Mouse (Mus musculus): ENCODE measurements around the gene Cracr2a. TPM values are rescaled to one million over a fixed set of nuclear protein-coding genes. Genes with fewer than 3 reads are reported as not detected.
A peak's percentile ranks its signal among the peaks of the same experiment; 100 is the strongest.
"Not testable (repeated sequence)": the region's sequence is repeated elsewhere in the genome, so short reads cannot be mapped to it uniquely, and the experiment has no call there.

Cracr2a gene
- 1.8 TPM in 2 replicates for polyA plus RNA-seq (2014; fragmentation: Nextera tagmentation; extraction: Ambion mirVana)

GRCm38 (mm10) chr6:127561231-127562020, at the start of gene Cracr2a:
Gene Cracr2a (plus strand): TSS chr6:127561338.
- Histone ChIP-seq H3K4me1 (replicated peaks; ENCODE audit: control insufficient read depth, insufficient read depth, low read length) (peaks cover 4% of the 10 kb centered on the region; the same call in 1 of the 2 replicates), H3K27ac (ENCODE audit: low read depth, low read length) (no peak within 1 kb of the TSS), H3K9me3 (ENCODE audit: control insufficient read depth, low read length) (no peaks in the 10 kb centered on the region), H3K9ac (ENCODE audit: low read depth, low read length) (peak within 1 kb of the TSS; percentile 71), H3K4me3 (ENCODE audit: low read depth, low read length) (peak within 1 kb of the TSS; percentile 63), H3K27me3 (replicated peaks; ENCODE audit: control insufficient read depth, insufficient read depth, low read length) (no peaks in the 10 kb centered on the region), H3K36me3 (ENCODE audit: control insufficient read depth, insufficient read depth, low read length) (no peaks in the 10 kb centered on the region), H3K4me2 (peak within 1 kb of the TSS; percentile 81)
- ATAC-seq (replicated peaks; ENCODE audit: low FRiP score) (peak; percentile 96), DNase-seq (ENCODE audit: low spot score) (peak; percentile 82)
- under 1% methylated on average over 22 of the region's 22 CpGs for WGBS

- H3K9me3 ChIP-seq (ENCODE audit: control insufficient read depth, low read length); ATAC-seq (replicated peaks; ENCODE audit: low FRiP score); H3K27ac ChIP-seq (ENCODE audit: low read depth, low read length); H3K4me3 ChIP-seq (ENCODE audit: low read depth, low read length); H3K4me2 ChIP-seq; H3K36me3 ChIP-seq (ENCODE audit: control insufficient read depth, insufficient read depth, low read length); DNase-seq (ENCODE audit: low spot score); H3K4me1 ChIP-seq (replicated peaks; ENCODE audit: control insufficient read depth, insufficient read depth, low read length); H3K27me3 ChIP-seq (replicated peaks; ENCODE audit: control insufficient read depth, insufficient read depth, low read length); H3K9ac ChIP-seq (ENCODE audit: low read depth, low read length): not testable (repeated sequence)
- 86% methylated on average over 6 of the region's 12 CpGs for whole genome bisulfite sequencing
Measured at GRCm38 (mm10) chr6:127513776-127514175, 47.4 kb upstream of the Cracr2a start.

DNA sequence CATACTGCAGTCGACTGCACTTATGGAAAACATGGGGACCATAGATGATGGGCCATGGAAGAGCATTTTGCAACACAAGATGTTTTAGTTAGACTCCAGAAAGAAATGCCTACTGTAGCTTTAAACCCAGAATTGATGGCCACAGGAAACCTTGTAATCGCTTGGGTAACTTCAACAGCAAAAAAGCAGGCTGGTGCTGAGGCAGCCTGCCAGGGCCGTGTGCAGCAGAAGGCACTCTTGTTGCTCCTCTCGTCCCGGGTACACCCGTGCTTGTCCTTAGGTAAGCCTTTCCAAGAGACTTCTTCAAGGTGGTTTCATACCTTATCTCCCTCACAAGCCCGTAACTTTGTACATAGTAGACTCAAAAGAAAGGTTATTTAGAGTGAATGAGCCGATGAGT, 40.0 kb upstream of the Cracr2a start:
- Histone ChIP-seq H3K36me3 (ENCODE audit: control insufficient read depth, insufficient read depth, low read length) (no peaks in the 10 kb centered on the region), H3K9me3 (ENCODE audit: control insufficient read depth, low read length) (no peaks in the 10 kb centered on the region), H3K4me3 (ENCODE audit: low read depth, low read length) (no peak overlapping the region), H3K27ac (ENCODE audit: low read depth, low read length) (no peak overlapping the region), H3K4me1 (replicated peaks; ENCODE audit: control insufficient read depth, insufficient read depth, low read length) (0 out of 2 replicates have a peak, but pooled peaks cover 2% of the 10 kb centered on the region), H3K27me3 (replicated peaks; ENCODE audit: control insufficient read depth, insufficient read depth, low read length) (no peaks in the 10 kb centered on the region), H3K4me2 (no peak overlapping the region), H3K9ac (ENCODE audit: low read depth, low read length) (no peak overlapping the region)
- no peak for ATAC-seq (replicated peaks; ENCODE audit: low FRiP score)
- 71% methylated on average over 8 of the region's 8 CpGs for WGBS
- no peak for DNase-seq (ENCODE audit: low spot score)

DNA sequence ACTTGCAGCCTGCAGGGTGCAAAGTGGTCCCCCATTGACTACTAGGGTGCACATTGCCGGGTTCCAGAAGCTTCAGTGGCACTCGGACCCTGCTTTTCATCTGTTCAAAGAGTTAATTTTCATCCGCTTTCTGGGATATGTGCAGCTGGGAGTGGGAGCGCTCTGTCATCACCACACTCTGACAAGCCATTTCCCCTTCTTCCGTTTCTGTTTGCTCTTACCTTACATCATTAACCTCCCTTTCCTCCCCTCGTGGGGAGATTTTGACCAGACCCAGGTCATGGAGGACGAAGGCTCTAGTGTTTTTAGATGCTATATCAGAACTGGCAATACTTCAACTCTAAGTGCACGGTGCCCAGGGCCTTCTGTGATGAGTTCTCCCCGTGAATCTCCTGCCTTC, 38.8 kb upstream of the Cracr2a start:
- 26% methylated on average over 9 of the region's 9 CpGs for WGBS
- ATAC-seq (replicated peaks; ENCODE audit: low FRiP score) (no peak), DNase-seq (ENCODE audit: low spot score) (no peak)
- no peaks in the 10 kb centered on the region for H3K27me3 ChIP-seq (replicated peaks; ENCODE audit: control insufficient read depth, insufficient read depth, low read length)
- H3K4me1 ChIP-seq (replicated peaks; ENCODE audit: control insufficient read depth, insufficient read depth, low read length), result 0 out of 2 replicates have a peak, but pooled peaks cover 2% of the 10 kb centered on the region
- no peaks in the 10 kb centered on the region for H3K36me3 ChIP-seq (ENCODE audit: control insufficient read depth, insufficient read depth, low read length)
- H3K4me2 ChIP-seq, result no peak overlapping the region
- no peak overlapping the region for H3K4me3 ChIP-seq (ENCODE audit: low read depth, low read length)
- H3K27ac ChIP-seq (ENCODE audit: low read depth, low read length), result no peak overlapping the region
- no peaks in the 10 kb centered on the region for H3K9me3 ChIP-seq (ENCODE audit: control insufficient read depth, low read length)
- no peak overlapping the region for H3K9ac ChIP-seq (ENCODE audit: low read depth, low read length)

DNA sequence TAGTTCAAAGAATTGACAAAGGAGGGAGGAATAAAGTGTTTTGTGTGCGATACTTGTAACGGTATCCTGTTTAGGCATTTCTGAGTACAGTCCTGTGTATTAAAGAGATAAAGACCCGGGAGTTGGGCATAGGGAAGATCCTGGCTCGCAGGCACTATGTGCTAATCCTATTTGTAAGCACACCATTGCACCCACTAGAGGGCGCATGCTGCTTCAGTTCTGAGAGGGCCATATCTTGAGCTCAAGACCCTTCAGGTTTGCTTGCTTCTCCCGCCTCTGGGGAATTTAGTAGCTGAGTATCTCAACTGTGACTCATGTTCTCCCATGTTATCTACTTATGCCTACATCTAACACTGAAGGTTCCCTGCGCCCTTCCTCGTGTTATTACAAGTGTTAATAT, 36.7 kb upstream of the Cracr2a start:
- DNase-seq (ENCODE audit: low spot score) (peak; percentile 51), ATAC-seq (replicated peaks; ENCODE audit: low FRiP score) (peak; percentile 62)
- WGBS, result 22% methylated on average over 8 of the region's 8 CpGs

DNA sequence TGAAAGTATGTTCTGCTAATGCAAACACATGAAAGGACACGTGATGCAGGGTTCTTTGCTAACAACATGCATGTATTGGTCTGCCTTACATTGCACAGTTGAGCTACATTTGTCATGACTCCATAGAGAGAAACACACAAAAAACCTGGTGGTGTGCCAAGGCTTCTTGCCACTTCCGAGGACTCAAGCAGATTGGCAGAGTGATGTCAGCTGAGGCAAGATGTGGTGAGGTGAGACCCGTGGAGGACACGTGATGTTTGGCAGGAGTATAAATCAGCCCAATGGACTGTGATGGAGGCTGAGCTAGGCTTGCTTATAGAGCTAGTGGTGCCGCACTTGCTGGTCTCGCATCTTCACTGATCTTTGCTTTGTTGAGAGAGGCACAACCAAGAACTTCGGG, 32.5 kb upstream of the Cracr2a start:
- WGBS, result 76% methylated on average over 7 of the region's 7 CpGs
- H3K27ac ChIP-seq (ENCODE audit: low read depth, low read length), result no peak overlapping the region
- no peak overlapping the region for H3K4me3 ChIP-seq (ENCODE audit: low read depth, low read length)
- H3K4me1 ChIP-seq (replicated peaks; ENCODE audit: control insufficient read depth, insufficient read depth, low read length), result no peaks in the 10 kb centered on the region; the same call in 1 of the 2 replicates
- DNase-seq (ENCODE audit: low spot score) (no peak), ATAC-seq (replicated peaks; ENCODE audit: low FRiP score) (no peak)
- H3K27me3 ChIP-seq (replicated peaks; ENCODE audit: control insufficient read depth, insufficient read depth, low read length), result no peaks in the 10 kb centered on the region
- no peaks in the 10 kb centered on the region for H3K9me3 ChIP-seq (ENCODE audit: control insufficient read depth, low read length)
- no peaks in the 10 kb centered on the region for H3K36me3 ChIP-seq (ENCODE audit: control insufficient read depth, insufficient read depth, low read length)
- no peak overlapping the region for H3K9ac ChIP-seq (ENCODE audit: low read depth, low read length)
- no peak overlapping the region for H3K4me2 ChIP-seq

More for the DNA sequence above, 36.7 kb upstream of the Cracr2a start:
- Histone ChIP-seq H3K4me3 (ENCODE audit: low read depth, low read length) (no peak overlapping the region), H3K9me3 (ENCODE audit: control insufficient read depth, low read length) (no peaks in the 10 kb centered on the region), H3K36me3 (ENCODE audit: control insufficient read depth, insufficient read depth, low read length) (no peaks in the 10 kb centered on the region), H3K9ac (ENCODE audit: low read depth, low read length) (no peak overlapping the region), H3K4me1 (replicated peaks; ENCODE audit: control insufficient read depth, insufficient read depth, low read length) (0 out of 2 replicates have a peak, but pooled peaks cover 2% of the 10 kb centered on the region), H3K27me3 (replicated peaks; ENCODE audit: control insufficient read depth, insufficient read depth, low read length) (no peaks in the 10 kb centered on the region), H3K4me2 (no peak overlapping the region), H3K27ac (ENCODE audit: low read depth, low read length) (no peak overlapping the region)

DNA sequence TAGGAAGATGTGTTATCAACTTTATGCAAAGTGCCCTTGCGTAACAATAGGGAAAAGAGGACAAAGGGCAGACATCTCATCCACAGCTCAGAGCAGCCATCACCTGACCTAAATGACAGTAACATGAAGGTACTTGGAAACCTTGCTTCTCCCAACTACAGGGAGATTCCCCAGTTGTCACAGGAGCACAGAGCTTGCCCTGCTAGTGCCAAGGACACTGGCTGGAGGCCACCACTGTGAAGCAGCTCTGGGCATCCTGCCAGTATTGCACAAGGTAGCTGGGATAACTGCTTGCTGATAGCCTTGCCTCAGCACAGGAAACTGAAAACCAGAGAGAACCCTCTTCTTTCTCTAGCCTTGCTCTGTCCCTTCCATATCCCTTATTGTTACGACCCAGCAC, 31.7 kb upstream of the Cracr2a start:
- no peaks in the 10 kb centered on the region; the same call in 1 of the 2 replicates for H3K4me1 ChIP-seq (replicated peaks; ENCODE audit: control insufficient read depth, insufficient read depth, low read length)
- no peak overlapping the region for H3K9ac ChIP-seq (ENCODE audit: low read depth, low read length)
- WGBS, result 40% methylated on average over 2 of the region's 2 CpGs
- H3K27ac ChIP-seq (ENCODE audit: low read depth, low read length), result no peak overlapping the region
- no peaks in the 10 kb centered on the region for H3K36me3 ChIP-seq (ENCODE audit: control insufficient read depth, insufficient read depth, low read length)
- H3K4me3 ChIP-seq (ENCODE audit: low read depth, low read length), result no peak overlapping the region
- no peaks in the 10 kb centered on the region for H3K9me3 ChIP-seq (ENCODE audit: control insufficient read depth, low read length)
- ATAC-seq (replicated peaks; ENCODE audit: low FRiP score) (0 out of 2 replicates have a peak, but pooled peaks have one; percentile 12), DNase-seq (ENCODE audit: low spot score) (no peak)
- H3K27me3 ChIP-seq (replicated peaks; ENCODE audit: control insufficient read depth, insufficient read depth, low read length), result no peaks in the 10 kb centered on the region
- H3K4me2 ChIP-seq, result no peak overlapping the region

GRCm38 (mm10) chr6:127530206-127530605, 30.9 kb upstream of the Cracr2a start:
- H3K4me3 ChIP-seq (ENCODE audit: low read depth, low read length), result no peak overlapping the region
- H3K27ac ChIP-seq (ENCODE audit: low read depth, low read length), result no peak overlapping the region

More at GRCm38 (mm10) chr6:127530206-127530605, 30.9 kb upstream of the Cracr2a start:
- ATAC-seq (replicated peaks; ENCODE audit: low FRiP score) (no peak), DNase-seq (ENCODE audit: low spot score) (no peak)
- WGBS, result 47% methylated on average over 3 of the region's 3 CpGs
- Histone ChIP-seq H3K9ac (ENCODE audit: low read depth, low read length) (no peak overlapping the region), H3K27me3 (replicated peaks; ENCODE audit: control insufficient read depth, insufficient read depth, low read length) (no peaks in the 10 kb centered on the region), H3K4me1 (replicated peaks; ENCODE audit: control insufficient read depth, insufficient read depth, low read length) (no peaks in the 10 kb centered on the region; the same call in 1 of the 2 replicates), H3K9me3 (ENCODE audit: control insufficient read depth, low read length) (no peaks in the 10 kb centered on the region), H3K36me3 (ENCODE audit: control insufficient read depth, insufficient read depth, low read length) (no peaks in the 10 kb centered on the region), H3K4me2 (no peak overlapping the region)

Measured in liver, embryonic 11.5 days (tissue).